Mouse (Mus musculus) heart, adult 2 months (tissue): ENCODE measurements around the gene Ppih.

Source experiments
- CTCF ChIP-seq: fragments of 200-600 bp; IDR thresholded peaks from 2 replicates; pipeline ENCODE4 v1.8.1; 2022; ENCODE audit warnings: antibody characterized with exemption, mild to moderate bottlenecking, moderate library complexity
- EP300 ChIP-seq: fragments of 200-500 bp; IDR thresholded peaks from 2 replicates; pipeline ENCODE4 v1.6.1; 2011; ENCODE audit warnings: low read depth, low read length, control low read depth; ENCODE audit not compliant: insufficient read depth
- POLR2A ChIP-seq: fragments of 200-500 bp; IDR thresholded peaks from 2 replicates; pipeline ENCODE4 v1.6.1; 2011; ENCODE audit warnings: mild to moderate bottlenecking, low read depth, low read length, control low read depth; ENCODE audit not compliant: insufficient read depth

GRCm38 (mm10) chr4:119285336-119285735 is 35.0 kb downstream of the Ppih start:
- TF ChIP-seq CTCF (no peak), EP300 (no peak), POLR2A (no peak)
